Mouse (Mus musculus) forebrain, embryonic 11.5 days (tissue): Measurements from ENCODE around the gene Tbc1d14. TPM values are rescaled to one million over a fixed set of nuclear protein-coding genes. Genes with fewer than 3 reads are reported as not detected.

Experiments used
- ATAC-seq: fragments of 200-750 bp; cut with Nextera tagmentation; replicated peaks from 2 replicates; pipeline ENCODE4 v1.8.0; 2017; ENCODE audit warnings: moderate TSS enrichment; ENCODE audit not compliant: low FRiP score
- DNase-seq: peaks from one replicate; pipeline ENCODE4 v3.0.0-alpha.2; 2017; ENCODE audit warnings: low spot score
- H3K27ac ChIP-seq: fragments of 300-500 bp; sonication (generic); 2 replicates; pipeline ENCODE4 v1.5.1; 2014; ENCODE audit warnings: low read depth, low read length
- H3K27me3 ChIP-seq: fragments of 300-500 bp; sonication (generic); 2 replicates; pipeline ENCODE4 v1.6.1; 2014; ENCODE audit warnings: mild to moderate bottlenecking, low read length, mixed read lengths; ENCODE audit not compliant: control insufficient read depth, insufficient read depth
- H3K36me3 ChIP-seq: fragments of 300-500 bp; sonication (generic); 2 replicates; pipeline ENCODE4 v1.6.1; 2014; ENCODE audit warnings: mild to moderate bottlenecking, low read length, moderate library complexity, mixed read lengths; ENCODE audit not compliant: control insufficient read depth, insufficient read depth
- H3K4me1 ChIP-seq: fragments of 300-500 bp; sonication (generic); replicated peaks from 2 replicates; pipeline ENCODE4 v1.6.1; 2014; ENCODE audit warnings: low read length, mixed read lengths; ENCODE audit not compliant: control insufficient read depth, insufficient read depth
- H3K4me2 ChIP-seq: fragments of 300-500 bp; sonication (generic); 2 replicates; pipeline ENCODE4 v1.6.1; 2014; ENCODE audit warnings: low read depth, mild to moderate bottlenecking, low read length, moderate library complexity, mixed read lengths; ENCODE audit not compliant: severe bottlenecking
- H3K4me3 ChIP-seq: fragments of 300-500 bp; sonication (generic); 2 replicates; pipeline ENCODE4 v1.5.1; 2014; ENCODE audit warnings: low read depth, low read length
- H3K9ac ChIP-seq: fragments of 300-500 bp; sonication (generic); 2 replicates; pipeline ENCODE4 v1.6.1; 2014; ENCODE audit warnings: low read length
- H3K9me3 ChIP-seq: fragments of 300-500 bp; sonication (generic); 2 replicates; pipeline ENCODE4 v1.6.1; 2016; ENCODE audit warnings: low read length, mixed read lengths; ENCODE audit not compliant: control insufficient read depth
- WGBS: fragments of 180-500 bp; shearing (Covaris S2); extraction: QIAGEN DNeasy Blood & Tissue Kit; methylation state at CpG from one replicate; pipeline ENCODE4 v1.1.7; 2014; 5-methylcytosine and 5-hydroxymethylcytosine counted together
- polyA plus RNA-seq: library from polyadenylated mRNA; unstranded; fragments of >200 nt; fragmentation: Nextera tagmentation; extraction: Ambion mirVana; gene quantifications from 2 replicates; pipeline ENCODE4 v1.2.1, GENCODE M21; 2014

Tbc1d14 gene
- polyA plus RNA-seq, 1 experiment from 2014 or later = 50.8 TPM

GRCm38 (mm10) chr5:36452821-36453220 is 140.3 kb downstream of the Tbc1d14 start:
- WGBS = 85% methylated on average over 6 of the region's 6 CpGs
- H3K36me3 ChIP-seq = no peaks in the 10 kb centered on the region

GRCm38 (mm10) chr5:36451872-36452389 is 141.1 kb downstream of the Tbc1d14 start:
- no peak overlapping the region for H3K27ac ChIP-seq
- H3K9ac ChIP-seq = no peak overlapping the region
- DNase-seq (no peak), ATAC-seq (no peak)
- no peaks in the 10 kb centered on the region for H3K4me1 ChIP-seq
- no peaks in the 10 kb centered on the region for H3K36me3 ChIP-seq
- no peaks in the 10 kb centered on the region for H3K27me3 ChIP-seq
- 58% methylated on average over 10 of the region's 10 CpGs for WGBS
- H3K9me3 ChIP-seq = no peaks in the 10 kb centered on the region
- no peak overlapping the region for H3K4me2 ChIP-seq
- H3K4me3 ChIP-seq = no peak overlapping the region

More at GRCm38 (mm10) chr5:36452821-36453220, 140.3 kb downstream of the Tbc1d14 start:
- Histone ChIP-seq H3K4me3 (no peak overlapping the region), H3K27me3 (no peaks in the 10 kb centered on the region), H3K27ac (no peak overlapping the region), H3K9me3 (no peaks in the 10 kb centered on the region), H3K9ac (no peak overlapping the region), H3K4me1 (no peaks in the 10 kb centered on the region), H3K4me2 (no peak overlapping the region)
- ATAC-seq (no peak), DNase-seq (no peak)

GRCm38 (mm10) chr5:36451119-36451518 is 142.0 kb downstream of the Tbc1d14 start:
- H3K4me2 ChIP-seq = no peak overlapping the region
- no peaks in the 10 kb centered on the region for H3K9me3 ChIP-seq
- H3K36me3 ChIP-seq = no peaks in the 10 kb centered on the region
- H3K27ac ChIP-seq = no peak overlapping the region
- 18% methylated on average over 10 of the region's 10 CpGs for WGBS
- H3K4me1 ChIP-seq = no peaks in the 10 kb centered on the region
- no peak for DNase-seq
- H3K27me3 ChIP-seq = no peaks in the 10 kb centered on the region
- H3K9ac ChIP-seq = no peak overlapping the region
- H3K4me3 ChIP-seq = no peak overlapping the region
- no peak for ATAC-seq

GRCm38 (mm10) chr5:36449710-36450358 is 143.2 kb downstream of the Tbc1d14 start:
- Histone ChIP-seq H3K27ac (no peak overlapping the region), H3K9me3 (no peaks in the 10 kb centered on the region), H3K27me3 (no peaks in the 10 kb centered on the region), H3K9ac (no peak overlapping the region), H3K4me1 (no peaks in the 10 kb centered on the region), H3K36me3 (no peaks in the 10 kb centered on the region), H3K4me3 (no peak overlapping the region), H3K4me2 (no peak overlapping the region)
- ATAC-seq (no peak), DNase-seq (no peak)
- 82% methylated on average over 6 of the region's 6 CpGs for WGBS

- no peak overlapping the region for H3K9ac ChIP-seq
- no peaks in the 10 kb centered on the region for H3K36me3 ChIP-seq
- H3K4me1 ChIP-seq = no peaks in the 10 kb centered on the region
- H3K9me3 ChIP-seq = no peaks in the 10 kb centered on the region
- 93% methylated on average over 12 of the region's 12 CpGs for WGBS
- no peak overlapping the region for H3K4me2 ChIP-seq
- H3K4me3 ChIP-seq = no peak overlapping the region
- no peak for ATAC-seq
- H3K27ac ChIP-seq = no peak overlapping the region
- no peak for DNase-seq
- no peaks in the 10 kb centered on the region for H3K27me3 ChIP-seq
These were observed 145.2 kb downstream of the Tbc1d14 start for GRCm38 (mm10) chr5:36447872-36448271.

DNA sequence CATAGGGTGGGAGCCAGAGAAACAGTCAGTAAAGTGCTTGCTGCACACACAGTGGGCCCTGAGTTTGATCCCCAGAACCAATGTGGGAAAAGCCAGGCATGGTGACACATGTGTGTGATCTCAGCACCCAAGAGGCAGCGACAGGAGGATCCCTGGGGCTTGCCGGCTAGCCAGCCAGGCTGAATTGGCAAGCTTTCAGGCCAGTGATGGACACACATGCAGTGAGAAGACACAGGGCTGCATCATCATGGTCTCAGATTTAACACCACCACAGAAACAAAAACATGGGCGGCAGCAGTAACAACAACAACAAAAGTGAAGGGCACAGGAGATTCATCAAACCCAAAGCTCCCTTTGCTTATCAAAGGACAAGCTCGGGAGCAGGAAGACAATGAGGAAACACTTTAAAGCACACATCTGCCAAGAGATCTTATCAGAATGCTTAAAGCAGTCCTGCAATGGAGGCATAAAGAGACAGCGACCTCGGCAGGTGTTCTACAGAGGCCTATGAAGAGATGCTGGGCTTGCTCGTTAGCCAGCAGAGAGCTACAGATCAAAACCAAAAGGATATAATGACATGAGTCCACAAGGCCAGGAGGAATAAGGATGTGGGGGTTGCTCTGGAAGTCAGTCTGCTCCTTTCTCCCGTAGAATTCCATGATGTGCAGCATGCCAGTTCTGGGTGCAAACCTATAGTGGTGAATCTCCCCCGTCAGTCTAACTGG is 146.7 kb downstream of the Tbc1d14 start:
- Histone ChIP-seq H3K27ac (no peak overlapping the region), H3K9ac (no peak overlapping the region), H3K27me3 (no peaks in the 10 kb centered on the region), H3K4me1 (no peaks in the 10 kb centered on the region), H3K4me3 (no peak overlapping the region), H3K36me3 (no peaks in the 10 kb centered on the region), H3K4me2 (no peak overlapping the region), H3K9me3 (no peaks in the 10 kb centered on the region)
- no peak for ATAC-seq
- WGBS = 45% methylated on average over 9 of the region's 9 CpGs
- no peak for DNase-seq

DNA sequence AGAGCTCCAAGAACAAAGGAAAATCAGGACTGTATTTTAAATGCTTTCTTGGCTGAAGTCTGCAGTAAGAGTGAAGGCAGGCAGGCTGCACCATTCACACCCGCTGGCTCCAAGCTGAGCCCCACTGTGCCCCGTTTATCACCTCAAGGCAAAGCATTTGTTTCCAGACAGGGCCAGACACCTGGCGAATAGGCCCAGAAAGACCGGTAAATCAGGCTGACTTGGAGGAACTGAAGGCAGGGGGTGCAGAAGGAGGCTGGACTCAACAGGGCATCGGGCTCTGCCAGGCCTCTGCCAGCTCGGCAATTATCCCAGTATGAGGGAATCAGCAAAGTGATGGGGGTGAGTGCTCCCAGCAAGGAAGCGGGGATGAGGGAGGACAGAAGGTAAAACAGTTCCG is 148.0 kb downstream of the Tbc1d14 start:
- no peak overlapping the region for H3K4me3 ChIP-seq
- no peak overlapping the region for H3K4me2 ChIP-seq
- H3K9me3 ChIP-seq = no peaks in the 10 kb centered on the region
- H3K36me3 ChIP-seq = no peaks in the 10 kb centered on the region
- no peak overlapping the region for H3K9ac ChIP-seq
- 35% methylated on average over 8 of the region's 8 CpGs for WGBS
- no peaks in the 10 kb centered on the region for H3K4me1 ChIP-seq
- ATAC-seq (no peak), DNase-seq (no peak)
- no peak overlapping the region for H3K27ac ChIP-seq
- no peaks in the 10 kb centered on the region for H3K27me3 ChIP-seq

DNA sequence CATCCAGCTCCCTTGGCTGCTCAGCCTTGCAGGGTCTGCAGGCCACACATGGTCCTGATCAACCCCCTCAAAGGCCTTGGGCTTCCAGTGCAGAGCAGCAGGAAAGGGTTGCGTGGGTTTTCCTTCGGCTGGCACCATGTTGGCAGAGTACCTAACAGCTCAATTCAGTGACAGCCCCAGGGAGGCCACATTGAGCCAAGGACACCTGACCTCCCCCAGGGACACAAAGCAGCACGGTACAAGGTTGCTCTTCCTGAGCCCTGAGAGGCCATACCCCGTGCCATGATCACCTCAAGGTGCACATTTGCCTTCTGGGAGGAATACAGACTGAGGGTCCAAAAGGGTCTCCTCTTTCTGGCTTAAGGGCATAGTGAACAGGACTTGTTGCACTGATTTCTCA is 148.5 kb downstream of the Tbc1d14 start:
- Histone ChIP-seq H3K27ac (no peak overlapping the region), H3K4me1 (no peaks in the 10 kb centered on the region), H3K9me3 (no peaks in the 10 kb centered on the region), H3K27me3 (no peaks in the 10 kb centered on the region), H3K9ac (no peak overlapping the region), H3K4me3 (no peak overlapping the region), H3K4me2 (no peak overlapping the region), H3K36me3 (no peaks in the 10 kb centered on the region)
- no peak for DNase-seq
- 62% methylated on average over 4 of the region's 4 CpGs for WGBS
- no peak for ATAC-seq
